Mouse (Mus musculus): ENCODE results near the gene Mfsd9. TPM values are rescaled to one million over a fixed set of nuclear protein-coding genes. Genes with fewer than 3 reads are reported as not detected.
"Not testable (repeated sequence)": the region's sequence is repeated elsewhere in the genome, so short reads cannot be mapped to it uniquely, and the experiment has no call there.

Gene Mfsd9
- polyA plus RNA-seq, 1 experiment from 2014 or later, result 9.5 TPM

GRCm38 (mm10) chr1:40738246-40738645 is 52.2 kb downstream of the Mfsd9 start:
- not testable (repeated sequence) for H3K27ac ChIP-seq (ENCODE audit: low read depth, low read length); H3K27me3 ChIP-seq (replicated peaks; ENCODE audit: control insufficient read depth, insufficient read depth, low read length); ATAC-seq; H3K9me3 ChIP-seq (ENCODE audit: control insufficient read depth, low read length); H3K36me3 ChIP-seq (ENCODE audit: control insufficient read depth, insufficient read depth, low read length); H3K4me2 ChIP-seq (ENCODE audit: low read length); H3K4me3 ChIP-seq (ENCODE audit: low read length); H3K9ac ChIP-seq (ENCODE audit: low read depth, low read length); H3K4me1 ChIP-seq (ENCODE audit: control insufficient read depth, insufficient read depth, low read depth, low read length)
- 98% methylated on average over 9 of the region's 9 CpGs for WGBS

- Histone ChIP-seq H3K27me3 (replicated peaks; ENCODE audit: control insufficient read depth, insufficient read depth, low read length) (no peaks in the 10 kb centered on the region), H3K9ac (ENCODE audit: low read depth, low read length) (no peak overlapping the region), H3K4me1 (ENCODE audit: control insufficient read depth, insufficient read depth, low read depth, low read length) (no peaks in the 10 kb centered on the region), H3K36me3 (ENCODE audit: control insufficient read depth, insufficient read depth, low read length) (no peaks in the 10 kb centered on the region), H3K9me3 (ENCODE audit: control insufficient read depth, low read length) (no peaks in the 10 kb centered on the region), H3K27ac (ENCODE audit: low read depth, low read length) (no peak overlapping the region), H3K4me2 (ENCODE audit: low read length) (no peak overlapping the region), H3K4me3 (ENCODE audit: low read length) (no peak overlapping the region)
- no peak for ATAC-seq
- 79% methylated on average over 8 of the region's 8 CpGs for WGBS
These were observed 52.8 kb downstream of the Mfsd9 start for GRCm38 (mm10) chr1:40737671-40738070.

GRCm38 (mm10) chr1:40728636-40729035 is 61.9 kb downstream of the Mfsd9 start:
- H3K9ac ChIP-seq (ENCODE audit: low read depth, low read length), result no peak overlapping the region
- H3K27ac ChIP-seq (ENCODE audit: low read depth, low read length), result no peak overlapping the region
- no peaks in the 10 kb centered on the region for H3K27me3 ChIP-seq (replicated peaks; ENCODE audit: control insufficient read depth, insufficient read depth, low read length)
- no peaks in the 10 kb centered on the region for H3K9me3 ChIP-seq (ENCODE audit: control insufficient read depth, low read length)
- no peak for ATAC-seq
- no peak overlapping the region for H3K4me3 ChIP-seq (ENCODE audit: low read length)
- H3K4me1 ChIP-seq (ENCODE audit: control insufficient read depth, insufficient read depth, low read depth, low read length), result no peaks in the 10 kb centered on the region
- no peaks in the 10 kb centered on the region for H3K36me3 ChIP-seq (ENCODE audit: control insufficient read depth, insufficient read depth, low read length)
- WGBS, result 96% methylated on average over 1 of the region's 1 CpGs
- H3K4me2 ChIP-seq (ENCODE audit: low read length), result no peak overlapping the region

- Histone ChIP-seq H3K4me3 (ENCODE audit: low read length) (no peak overlapping the region), H3K4me2 (ENCODE audit: low read length) (no peak overlapping the region), H3K4me1 (ENCODE audit: control insufficient read depth, insufficient read depth, low read depth, low read length) (no peaks in the 10 kb centered on the region), H3K27me3 (replicated peaks; ENCODE audit: control insufficient read depth, insufficient read depth, low read length) (no peaks in the 10 kb centered on the region), H3K9ac (ENCODE audit: low read depth, low read length) (no peak overlapping the region), H3K36me3 (ENCODE audit: control insufficient read depth, insufficient read depth, low read length) (no peaks in the 10 kb centered on the region), H3K27ac (ENCODE audit: low read depth, low read length) (no peak overlapping the region), H3K9me3 (ENCODE audit: control insufficient read depth, low read length) (no peaks in the 10 kb centered on the region)
- WGBS, result 88% methylated on average over 7 of the region's 7 CpGs
- no peak for ATAC-seq
These were observed 63.1 kb downstream of the Mfsd9 start for GRCm38 (mm10) chr1:40727404-40727803.

- no peak for ATAC-seq
- 83% methylated on average over 10 of the region's 10 CpGs for WGBS
- Histone ChIP-seq H3K9me3 (ENCODE audit: control insufficient read depth, low read length) (no peaks in the 10 kb centered on the region), H3K4me3 (ENCODE audit: low read length) (no peak overlapping the region), H3K4me1 (ENCODE audit: control insufficient read depth, insufficient read depth, low read depth, low read length) (no peaks in the 10 kb centered on the region), H3K9ac (ENCODE audit: low read depth, low read length) (no peak overlapping the region), H3K36me3 (ENCODE audit: control insufficient read depth, insufficient read depth, low read length) (no peaks in the 10 kb centered on the region), H3K4me2 (ENCODE audit: low read length) (no peak overlapping the region), H3K27me3 (replicated peaks; ENCODE audit: control insufficient read depth, insufficient read depth, low read length) (no peaks in the 10 kb centered on the region), H3K27ac (ENCODE audit: low read depth, low read length) (no peak overlapping the region)
These were observed 64.4 kb downstream of the Mfsd9 start for GRCm38 (mm10) chr1:40726051-40726450.

Other genes starting within 250 kb of the Mfsd9 start
- 0.24 TPM in 1 of 2 replicates, not detected in the other for gene Slc9a4, start 210.6 kb downstream of the Mfsd9 start, polyA plus RNA-seq (2015; fragmentation: Nextera tagmentation; extraction: Ambion mirVana)
- gene Slc9a2, start 110.1 kb downstream of the Mfsd9 start, polyA plus RNA-seq (2015; fragmentation: Nextera tagmentation; extraction: Ambion mirVana), result 0.49 and 0.51 TPM in 2 replicates
- gene Tmem182, start 14.9 kb upstream of the Mfsd9 start, polyA plus RNA-seq (2015; fragmentation: Nextera tagmentation; extraction: Ambion mirVana), result 0.11 and 0.71 TPM in 2 replicates